Mouse (Mus musculus) MEL (cell line): ENCODE measurements around the gene Pcif1. TPM values are rescaled to one million over a fixed set of nuclear protein-coding genes. Genes with fewer than 3 reads are reported as not detected.

Experiments
- DNase-seq: peaks from one replicate; pipeline ENCODE4 v3.0.0; 2011; ENCODE audit warnings: low read depth, low spot score
- H3K27ac ChIP-seq: 2 replicates; pipeline ENCODE4 v1.5.1; 2012; ENCODE audit warnings: low read depth, mild to moderate bottlenecking, control low read depth, low read length, moderate library complexity; ENCODE audit not compliant: control insufficient read depth
- H3K27me3 ChIP-seq, 2 experiments: fragments of 150-350 bp in 1 of 2; sonication (generic) in 1 of 2; 2 replicates each; pipeline ENCODE4 v1.6.1; 2012; ENCODE audit warnings: low read length in 2 of 2, mild to moderate bottlenecking in 2 of 2, improper control_type of control experiment in 1 of 2, moderate library complexity in 1 of 2; ENCODE audit not compliant: insufficient read depth in 2 of 2, control insufficient read depth in 1 of 2
- H3K36me3 ChIP-seq, 2 experiments: 2 replicates each; pipeline ENCODE4 v1.6.1; 2012 to 2014; ENCODE audit warnings: low read length in 2 of 2, improper control_type of control experiment in 1 of 2, inconsistent platforms in 1 of 2, mild to moderate bottlenecking in 1 of 2; ENCODE audit not compliant: insufficient read depth in 2 of 2, control insufficient read depth in 1 of 2
- H3K4me1 ChIP-seq, 2 experiments: fragments of 150-350 bp in 1 of 2; sonication (generic) in 1 of 2; 2 replicates each; pipeline ENCODE4 v1.6.1; 2012; ENCODE audit warnings: low read length in 2 of 2, improper control_type of control experiment in 1 of 2, mild to moderate bottlenecking in 1 of 2; ENCODE audit not compliant: insufficient read depth in 2 of 2, control insufficient read depth in 1 of 2
- H3K4me3 ChIP-seq, 2 experiments: fragments of 150-350 bp in 1 of 2; sonication (generic) in 1 of 2; 2 replicates each; pipeline ENCODE4 v1.5.1; 2012; ENCODE audit warnings: low read depth in 2 of 2, low read length in 2 of 2, mild to moderate bottlenecking in 2 of 2, moderate library complexity in 2 of 2, control low read depth in 1 of 2, improper control_type of control experiment in 1 of 2; ENCODE audit not compliant: control insufficient read depth in 1 of 2, insufficient read depth in 1 of 2
- H3K79me2 ChIP-seq: 2 replicates; pipeline ENCODE4 v1.6.1; 2012; ENCODE audit warnings: mild to moderate bottlenecking, low read length, moderate library complexity; ENCODE audit not compliant: control insufficient read depth, poor library complexity, insufficient read depth
- H3K9ac ChIP-seq: 2 replicates; pipeline ENCODE4 v1.6.1; 2012; ENCODE audit warnings: low read depth, mild to moderate bottlenecking, control low read depth, low read length, moderate library complexity; ENCODE audit not compliant: control insufficient read depth, poor library complexity, severe bottlenecking
- H3K9me3 ChIP-seq: fragments of 150-350 bp; sonication (generic); replicated peaks from 2 replicates; pipeline ENCODE4 v1.6.1; 2012; ENCODE audit warnings: mild to moderate bottlenecking, low read length, improper control_type of control experiment, moderate library complexity; ENCODE audit not compliant: insufficient read depth
- BHLHE40 ChIP-seq: IDR thresholded peaks from 2 replicates; pipeline ENCODE4 v1.6.1; 2012; ENCODE audit warnings: low read depth, mild to moderate bottlenecking, inconsistent platforms, low read length, improper control_type of control experiment, borderline replicate concordance
- CHD1 ChIP-seq: IDR thresholded peaks from 2 replicates; pipeline ENCODE4 v1.6.1; 2012; ENCODE audit warnings: low read depth, mild to moderate bottlenecking, inconsistent platforms, low read length, improper control_type of control experiment
- CHD2 ChIP-seq: IDR thresholded peaks from 2 replicates; pipeline ENCODE4 v1.6.1; 2011; ENCODE audit warnings: low read length, improper control_type of control experiment
- CTCF ChIP-seq, 3 experiments: IDR thresholded peaks in 2 of 3; conservative IDR thresholded peaks in 1 of 3; 2 replicates each; pipeline ENCODE4 v1.5.1; 2011 to 2012; ENCODE audit warnings: low read length in 3 of 3, low read depth in 2 of 3, mild to moderate bottlenecking in 2 of 3, improper control_type of control experiment in 1 of 3, inconsistent platforms in 1 of 3, mixed read lengths in 1 of 3, moderate library complexity in 1 of 3; ENCODE audit not compliant: control insufficient read depth in 1 of 3, insufficient read depth in 1 of 3, poor library complexity in 1 of 3, severe bottlenecking in 1 of 3
- EP300 ChIP-seq, 2 experiments: IDR thresholded peaks; 2 replicates each; pipeline ENCODE4 v1.6.1; 2011; ENCODE audit warnings: improper control_type of control experiment in 2 of 2, low read length in 2 of 2, low read depth in 1 of 2, mild to moderate bottlenecking in 1 of 2
- ETS1 ChIP-seq: IDR thresholded peaks from 2 replicates; pipeline ENCODE4 v1.6.1; 2012; ENCODE audit warnings: low read depth, mild to moderate bottlenecking, inconsistent platforms, low read length, improper control_type of control experiment, moderate library complexity
- GABPA ChIP-seq: IDR thresholded peaks from 2 replicates; pipeline ENCODE4 v1.6.1; 2012; ENCODE audit warnings: low read depth, mild to moderate bottlenecking, inconsistent platforms, low read length, improper control_type of control experiment, moderate library complexity
- GATA1 ChIP-seq: IDR thresholded peaks from 2 replicates; pipeline ENCODE4 v1.6.1; 2011; ENCODE audit warnings: low read depth, low read length, improper control_type of control experiment
- HCFC1 ChIP-seq: IDR thresholded peaks from 2 replicates; pipeline ENCODE4 v1.6.1; 2012; ENCODE audit warnings: low read depth, mild to moderate bottlenecking, inconsistent platforms, low read length, improper control_type of control experiment, moderate library complexity
- JUND ChIP-seq: IDR thresholded peaks from 2 replicates; pipeline ENCODE4 v1.6.1; 2011; ENCODE audit warnings: low read depth, mild to moderate bottlenecking, improper control_type of control experiment, low read length
- KAT2A ChIP-seq: conservative IDR thresholded peaks from 2 replicates; pipeline ENCODE4 v1.6.1; 2012; ENCODE audit warnings: low read depth, low read length, improper control_type of control experiment, inconsistent platforms
- MAZ ChIP-seq: IDR thresholded peaks from 2 replicates; pipeline ENCODE4 v1.6.1; 2012; ENCODE audit warnings: low read depth, mild to moderate bottlenecking, inconsistent platforms, low read length, improper control_type of control experiment
- MEF2A ChIP-seq: IDR thresholded peaks from 2 replicates; pipeline ENCODE4 v1.6.1; 2014; ENCODE audit warnings: low read depth, mild to moderate bottlenecking, inconsistent platforms, low read length, improper control_type of control experiment; ENCODE audit not compliant: poor library complexity, insufficient replicate concordance, severe bottlenecking; ENCODE audit errors: extremely low read depth
- MXI1 ChIP-seq: IDR thresholded peaks from 2 replicates; pipeline ENCODE4 v1.6.1; 2011; ENCODE audit warnings: mild to moderate bottlenecking, low read depth, low read length, improper control_type of control experiment
- MYB ChIP-seq: IDR thresholded peaks from 2 replicates; pipeline ENCODE4 v1.6.1; 2011; ENCODE audit warnings: mild to moderate bottlenecking, low read depth, low read length, improper control_type of control experiment
- NELFE ChIP-seq: IDR thresholded peaks from 2 replicates; pipeline ENCODE4 v1.6.1; 2011; ENCODE audit warnings: low read depth, low read length, improper control_type of control experiment
- NRF1 ChIP-seq: IDR thresholded peaks from 2 replicates; pipeline ENCODE4 v1.6.1; 2014; ENCODE audit warnings: low read depth, mild to moderate bottlenecking, inconsistent platforms, low read length, improper control_type of control experiment, moderate library complexity; ENCODE audit not compliant: poor library complexity, insufficient read depth, severe bottlenecking
- POLR2A ChIP-seq, 2 experiments: IDR thresholded peaks; 2 replicates each; pipeline ENCODE4 v1.6.1; 2011 to 2012; ENCODE audit warnings: low read length in 2 of 2, mild to moderate bottlenecking in 2 of 2, control low read depth in 1 of 2, improper control_type of control experiment in 1 of 2, low read depth in 1 of 2, moderate library complexity in 1 of 2; ENCODE audit not compliant: control insufficient read depth in 1 of 2, insufficient read depth in 1 of 2, poor library complexity in 1 of 2
- POLR2AphosphoS2 ChIP-seq: IDR thresholded peaks from 2 replicates; pipeline ENCODE4 v1.6.1; 2011; ENCODE audit warnings: low read length, improper control_type of control experiment
- RAD21 ChIP-seq: IDR thresholded peaks from 2 replicates; pipeline ENCODE4 v1.6.1; 2011; ENCODE audit warnings: mild to moderate bottlenecking, low read depth, low read length, improper control_type of control experiment
- RCOR1 ChIP-seq: IDR thresholded peaks from 2 replicates; pipeline ENCODE4 v1.6.1; 2012; ENCODE audit warnings: low read depth, mild to moderate bottlenecking, inconsistent platforms, low read length, improper control_type of control experiment
- SIN3A ChIP-seq: IDR thresholded peaks from 2 replicates; pipeline ENCODE4 v1.6.1; 2012; ENCODE audit warnings: low read length, improper control_type of control experiment, inconsistent platforms
- SMC3 ChIP-seq: IDR thresholded peaks from 2 replicates; pipeline ENCODE4 v1.6.1; 2011; ENCODE audit warnings: low read depth, low read length, improper control_type of control experiment
- TAL1 ChIP-seq: IDR thresholded peaks from 2 replicates; pipeline ENCODE4 v1.6.1; 2012; ENCODE audit warnings: mild to moderate bottlenecking, inconsistent platforms, low read length, moderate library complexity, mixed read lengths
- UBTF ChIP-seq: IDR thresholded peaks from 2 replicates; pipeline ENCODE4 v1.6.1; 2012; ENCODE audit warnings: low read depth, mild to moderate bottlenecking, inconsistent platforms, low read length, improper control_type of control experiment, moderate library complexity, borderline replicate concordance; ENCODE audit not compliant: insufficient read depth
- USF1 ChIP-seq: IDR thresholded peaks from 2 replicates; pipeline ENCODE4 v1.6.1; 2014; ENCODE audit warnings: low read depth, mild to moderate bottlenecking, inconsistent platforms, low read length, improper control_type of control experiment, moderate library complexity
- ZC3H11A ChIP-seq: IDR thresholded peaks from 2 replicates; pipeline ENCODE4 v1.6.1; 2012; ENCODE audit warnings: low read depth, mild to moderate bottlenecking, inconsistent platforms, low read length, improper control_type of control experiment
- ZKSCAN1 ChIP-seq: IDR thresholded peaks from 2 replicates; pipeline ENCODE4 v1.6.1; 2012; ENCODE audit warnings: low read depth, mild to moderate bottlenecking, inconsistent platforms, low read length, improper control_type of control experiment, moderate library complexity
- ZMIZ1 ChIP-seq: IDR thresholded peaks from 2 replicates; pipeline ENCODE4 v1.6.1; 2012; ENCODE audit warnings: low read depth, mild to moderate bottlenecking, inconsistent platforms, low read length, improper control_type of control experiment, moderate library complexity
- polyA plus RNA-seq, 2 experiments: library from polyadenylated mRNA; stranded (reverse) in 1 of 2; unstranded in 1 of 2; fragments of >175 nt in 1 of 2; fragments of >200 nt in 1 of 2; gene quantifications; 2 replicates each; pipeline versions ENCODE4 v1.2.1 to v1.2.4; 2012; ENCODE audit warnings: low replicate concordance in 2 of 2, low read depth in 1 of 2; ENCODE audit not compliant: insufficient read length in 2 of 2, insufficient read depth in 1 of 2, missing spikeins in 1 of 2
- total RNA-seq: library from RNA; depleted of rRNA; stranded (reverse); fragments of 300-350 nt; gene quantifications from 2 replicates; pipeline ENCODE4 v1.2.3, GENCODE M21; 2012

Gene Pcif1
- total and polyA plus RNA-seq, 3 experiments, result 46.8 to 118 TPM; not detected in 1

DNA sequence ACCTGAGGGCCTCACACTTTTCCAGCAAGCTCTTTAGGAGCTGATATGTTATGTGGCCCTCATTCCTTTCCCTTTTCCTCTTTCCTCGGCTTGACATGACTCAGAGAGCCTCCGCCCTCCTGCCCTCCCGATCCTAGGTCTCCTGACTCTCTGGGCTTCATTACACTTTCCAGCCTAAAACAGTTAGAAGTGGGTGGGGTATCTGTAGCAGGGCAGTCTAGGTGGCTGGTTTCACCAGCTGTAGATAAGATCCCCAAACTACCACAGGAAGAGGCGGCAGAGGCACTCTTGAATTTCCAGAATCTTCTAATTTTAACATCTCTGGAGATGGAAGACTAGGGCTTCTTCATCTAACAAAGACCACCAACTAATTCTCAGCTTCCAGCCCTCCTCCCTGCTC lies 14.5 kb upstream of the Pcif1 start:
- peak overlapping the region; percentile 15 for H3K27ac ChIP-seq

DNA sequence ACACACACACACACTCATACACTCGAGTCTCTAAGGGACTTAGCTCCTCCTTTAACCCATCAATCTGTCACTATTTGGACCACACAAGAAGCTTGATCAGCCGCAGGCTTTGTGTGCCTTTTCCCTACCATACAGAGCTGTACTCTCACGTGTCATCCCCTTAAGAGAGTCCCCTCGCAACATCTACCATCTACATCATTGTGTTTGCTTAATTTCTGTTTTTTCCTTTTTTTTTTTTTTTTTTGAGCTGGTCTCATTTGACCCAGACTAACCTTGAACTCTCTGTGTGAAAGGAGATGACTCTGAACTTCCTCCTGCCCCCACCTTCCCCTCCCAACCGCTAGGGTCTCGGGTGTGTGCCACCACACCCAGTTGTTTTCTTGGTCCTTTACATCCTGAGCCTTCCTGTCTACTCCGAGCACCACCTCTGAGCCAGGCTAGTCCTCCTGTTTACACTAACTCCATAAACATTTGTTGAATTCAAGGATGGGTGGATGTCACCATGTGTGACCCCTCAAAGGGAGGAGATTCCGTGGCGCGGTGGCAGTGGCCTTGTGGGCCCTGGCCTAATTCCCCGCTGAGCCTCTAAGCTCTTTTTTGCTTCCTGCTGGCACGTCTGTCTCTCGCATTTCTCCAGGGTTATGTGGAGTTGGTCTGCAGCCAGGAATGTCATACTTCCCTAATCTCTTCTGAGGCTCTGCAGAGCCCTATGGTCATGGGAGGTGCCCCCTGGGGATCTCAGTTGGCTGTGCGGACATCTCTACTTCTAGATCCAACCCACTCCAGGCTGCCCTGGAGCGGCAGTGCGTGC lies 12.2 kb upstream of the Pcif1 start:
- peaks cover 0 to 15% of the 10 kb centered on the region in 2 experiments; a peak in 2 of 4 replicates for H3K36me3 ChIP-seq
- peak overlapping the region; percentile 61 for H3K9ac ChIP-seq
- H3K27ac ChIP-seq, result peak overlapping the region; percentile 92
- no peak for TF ChIP-seq POLR2AphosphoS2
- TF ChIP-seq ZKSCAN1, result peak; percentile 51; the same call in 1 of the 2 replicates
- peak; percentile 52; the same call in 1 of the 2 replicates for TF ChIP-seq ETS1
- TF ChIP-seq MEF2A, result no peak
- TF ChIP-seq GATA1, result no peak
- no peak for TF ChIP-seq KAT2A
- no peak for TF ChIP-seq NELFE
- TF ChIP-seq NRF1, result no peak
- no peak for TF ChIP-seq SMC3
- TF ChIP-seq USF1, result no peak
- TF ChIP-seq HCFC1, result peak; percentile 28; the same call in 1 of the 2 replicates
- TF ChIP-seq MYB, result peak; percentile 28; the same call in 1 of the 2 replicates
- TF ChIP-seq UBTF, result no peak
- TF ChIP-seq MXI1, result peak; percentile 49; the same call in 1 of the 2 replicates
- TF ChIP-seq RAD21, result no peak
- no peak for TF ChIP-seq RCOR1
- peak in 2 of 3 experiments; percentile 9 to 30; a peak in 1 of 6 replicates for TF ChIP-seq CTCF (IDR thresholded peaks at IDR 0.05 in 2 of 3, conservative IDR thresholded peaks at IDR 0.05 in 1 of 3; ENCODE audit: control insufficient read depth in 1 of 3, insufficient read depth in 1 of 3, low read depth in 2 of 3, low read length in 3 of 3, poor library complexity in 1 of 3, severe bottlenecking in 1 of 3)
- TF ChIP-seq POLR2A (IDR thresholded peaks at IDR 0.05; ENCODE audit: control insufficient read depth in 1 of 2, insufficient read depth in 1 of 2, low read depth in 1 of 2, low read length in 2 of 2, poor library complexity in 1 of 2), result peak in 1 of 2 experiments; percentile 32; a peak in 1 of 4 replicates
- no peak for TF ChIP-seq JUND
- TF ChIP-seq SIN3A, result peak; percentile 40
- TF ChIP-seq ZC3H11A, result no peak
- 0 out of 2 replicates have a peak, but pooled peaks have one; percentile 60 for TF ChIP-seq MAZ
- TF ChIP-seq CHD2, result no peak
- no peak for TF ChIP-seq GABPA
- 0 out of 2 replicates have a peak, but pooled peaks have one; percentile 16 for TF ChIP-seq ZMIZ1

More for the DNA sequence above, 14.5 kb upstream of the Pcif1 start:
- H3K9me3 ChIP-seq, result no peaks in the 10 kb centered on the region
- no peak overlapping the region for H3K4me3 ChIP-seq
- H3K36me3 ChIP-seq, result peaks cover 0 to 22% of the 10 kb centered on the region in 2 experiments; a peak in 2 of 4 replicates
- H3K9ac ChIP-seq, result peak overlapping the region; percentile 0; the same call in 1 of the 2 replicates
- TF ChIP-seq SMC3 (0 out of 2 replicates have a peak, but pooled peaks have one; percentile 6), CHD2 (no peak), BHLHE40 (peak; percentile 42; the same call in 1 of the 2 replicates), EP300 (IDR thresholded peaks at IDR 0.05; ENCODE audit: low read depth in 1 of 2, low read length in 2 of 2) (peak; percentile 42 to 66; a peak in 2 of 4 replicates), POLR2A (IDR thresholded peaks at IDR 0.05; ENCODE audit: control insufficient read depth in 1 of 2, insufficient read depth in 1 of 2, low read depth in 1 of 2, low read length in 2 of 2, poor library complexity in 1 of 2) (no peak), JUND (no peak), TAL1 (no peak), GATA1 (peak; percentile 67; the same call in 1 of the 2 replicates), SIN3A (peak; percentile 58), ETS1 (peak; percentile 73), CHD1 (no peak)
- H3K4me1 ChIP-seq, result peaks cover 26 to 41% of the 10 kb centered on the region in 2 experiments
- peak; percentile 44 for DNase-seq
- no peaks in the 10 kb centered on the region for H3K79me2 ChIP-seq
- H3K27me3 ChIP-seq, result no peaks in the 10 kb centered on the region

More for the DNA sequence above, 12.2 kb upstream of the Pcif1 start:
- Histone ChIP-seq H3K27me3 (no peaks in the 10 kb centered on the region), H3K79me2 (no peaks in the 10 kb centered on the region), H3K9me3 (no peaks in the 10 kb centered on the region), H3K4me1 (peaks cover 24 to 31% of the 10 kb centered on the region in 2 experiments), H3K4me3 (peak overlapping the region; percentile 19 to 22)
- DNase-seq, result peak; percentile 86
